Mouse (Mus musculus) large intestine, adult 2 months (tissue): ENCODE data around the gene Gnpat. TPM values are rescaled to one million over a fixed set of nuclear protein-coding genes. Genes with fewer than 3 reads are reported as not detected.
A peak's percentile ranks its signal among the peaks of the same experiment; 100 is the strongest.

Experiments used
- DNase-seq: peaks from one replicate; pipeline ENCODE4 v3.0.0-alpha.2; 2012; ENCODE audit warnings: low read depth, low spot score
- WGBS: fragments of 180-500 bp; shearing (Covaris S2); methylation state at CpG from one replicate; pipeline ENCODE4 v1.1.7; 2018; 5-methylcytosine and 5-hydroxymethylcytosine counted together
- polyA plus RNA-seq: library from polyadenylated mRNA; depleted of rRNA; stranded (reverse); fragments of >200 nt; gene quantifications from 2 replicates; pipeline ENCODE4 v1.2.3, GENCODE M21; 2012

Gene Gnpat
- polyA plus RNA-seq, 1 experiment, result 37.8 TPM

DNA sequence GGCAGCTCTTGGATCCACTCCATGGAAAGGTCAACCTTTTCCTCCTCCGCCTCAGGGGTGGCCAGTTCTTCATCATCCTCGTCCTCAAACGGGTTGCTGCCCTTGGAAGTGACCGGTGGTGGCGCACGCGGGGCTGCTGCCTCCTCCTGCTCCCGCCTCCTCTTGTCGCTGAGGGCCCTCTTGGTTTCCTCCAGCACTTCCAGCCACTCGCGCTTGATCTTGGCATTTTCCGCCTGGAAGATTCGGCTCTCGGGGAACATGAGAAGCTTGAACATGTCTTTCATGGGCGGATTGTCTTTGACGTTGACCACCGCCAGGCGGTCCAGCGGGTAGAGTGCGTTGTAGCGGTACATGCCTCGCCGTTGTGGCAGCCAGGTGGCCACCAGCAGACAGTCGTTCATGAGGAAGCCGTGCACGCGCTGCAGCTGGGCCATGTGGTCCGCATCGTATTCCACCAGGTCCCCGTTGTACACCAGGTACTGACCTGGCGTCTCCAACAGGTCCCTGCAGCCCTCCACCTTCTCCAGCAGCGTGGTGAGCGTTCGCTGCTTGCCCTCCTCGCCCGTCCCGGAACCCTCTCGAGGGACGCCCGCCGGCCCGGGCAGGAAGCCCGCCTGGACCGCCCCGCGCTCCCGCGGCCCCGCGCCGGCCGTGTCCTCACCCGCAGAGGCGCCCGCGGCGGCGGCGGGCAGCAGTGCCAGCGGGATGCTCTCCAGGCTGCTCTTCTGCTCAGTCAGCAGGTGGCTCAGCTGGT is 34.0 kb downstream of the Gnpat start:
- 1% methylated on average over 60 of the region's 60 CpGs for WGBS
- DNase-seq, result peak; percentile 59

DNA sequence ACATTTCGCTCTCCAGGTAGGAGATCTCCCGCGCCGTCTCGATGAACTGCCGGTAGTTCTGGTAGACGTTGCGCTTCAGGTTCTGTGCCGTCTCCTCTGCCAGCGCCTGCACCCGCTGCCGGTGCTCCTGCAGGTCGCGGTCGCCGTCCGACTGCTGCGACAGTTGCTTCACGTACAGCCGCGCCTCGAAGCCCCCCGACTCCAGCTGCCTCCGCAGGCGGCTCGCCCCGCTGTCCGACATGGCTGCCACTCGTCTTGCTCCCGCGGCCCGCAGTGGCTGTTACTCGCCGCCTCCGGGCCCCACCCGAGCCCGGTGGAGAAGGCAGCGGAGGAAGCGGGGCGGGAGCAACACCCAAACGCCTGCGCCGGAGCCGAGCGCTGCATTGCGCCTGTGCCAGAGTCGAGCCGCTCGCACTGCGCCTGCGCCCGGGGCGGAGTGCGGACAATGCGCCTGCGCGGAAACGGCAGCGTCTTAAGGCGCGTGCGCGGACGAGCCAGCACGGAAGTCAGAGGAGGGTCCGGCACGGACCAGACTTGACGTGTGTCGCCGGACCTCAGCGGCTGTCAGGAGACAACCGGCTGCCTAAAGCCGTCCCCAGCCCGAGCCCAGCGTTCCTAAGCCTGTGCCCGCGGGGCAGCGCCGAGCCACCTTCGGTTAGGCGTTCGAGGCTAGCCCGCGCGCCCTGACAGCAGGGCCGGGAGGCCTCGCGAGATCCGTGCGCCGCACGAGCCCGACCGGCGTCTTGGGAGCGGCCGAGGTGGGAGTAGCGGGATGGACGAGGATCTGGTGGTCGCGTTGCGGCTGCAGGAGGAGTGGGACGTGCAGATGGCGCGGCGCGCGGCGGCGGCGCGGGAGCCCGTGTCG is 34.8 kb downstream of the Gnpat start, which contains the start of the genes Exoc8 and Sprtn:
Gene Exoc8, minus strand, starts transcription at position 320 of the 865 bp plus-strand sequence.
Gene Sprtn, plus strand, starts transcription at position 501 of the 865 bp plus-strand sequence.
- WGBS, result under 1% methylated on average over 114 of the region's 114 CpGs
- peak; percentile 69 for DNase-seq

DNA sequence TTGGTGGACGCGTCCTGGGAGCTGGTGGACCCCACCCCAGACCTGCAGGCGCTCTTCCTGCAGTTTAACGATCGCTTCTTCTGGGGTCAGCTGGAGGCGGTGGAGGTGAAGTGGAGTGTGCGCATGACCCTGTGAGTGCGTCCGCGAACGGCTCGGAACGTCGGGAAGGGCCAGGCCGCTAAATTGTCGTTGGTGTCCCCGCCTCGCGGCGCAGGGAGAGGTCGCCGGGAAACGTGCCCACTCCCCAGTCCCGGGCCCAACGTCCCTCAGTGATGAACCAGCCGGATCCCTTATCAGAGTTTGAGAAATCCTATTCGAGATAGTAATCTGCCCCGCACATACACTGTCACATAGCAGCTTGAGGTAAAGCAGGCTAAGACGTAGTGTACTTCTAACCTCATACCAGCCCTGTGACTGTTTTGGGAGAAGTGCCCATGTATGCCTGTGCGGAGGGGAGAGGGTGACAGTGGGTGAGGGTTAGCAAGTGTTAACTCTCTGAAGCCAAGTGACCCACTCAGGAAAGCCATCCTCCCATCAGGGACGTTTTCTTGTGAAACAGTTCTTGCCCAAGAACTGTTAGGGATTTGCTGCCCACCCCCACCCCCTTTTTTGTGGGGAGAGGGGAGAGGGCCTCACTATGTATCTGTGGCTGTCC is 35.5 kb downstream of the Gnpat start:
- no peak for DNase-seq
- WGBS, result 3% methylated on average over 31 of the region's 31 CpGs

DNA sequence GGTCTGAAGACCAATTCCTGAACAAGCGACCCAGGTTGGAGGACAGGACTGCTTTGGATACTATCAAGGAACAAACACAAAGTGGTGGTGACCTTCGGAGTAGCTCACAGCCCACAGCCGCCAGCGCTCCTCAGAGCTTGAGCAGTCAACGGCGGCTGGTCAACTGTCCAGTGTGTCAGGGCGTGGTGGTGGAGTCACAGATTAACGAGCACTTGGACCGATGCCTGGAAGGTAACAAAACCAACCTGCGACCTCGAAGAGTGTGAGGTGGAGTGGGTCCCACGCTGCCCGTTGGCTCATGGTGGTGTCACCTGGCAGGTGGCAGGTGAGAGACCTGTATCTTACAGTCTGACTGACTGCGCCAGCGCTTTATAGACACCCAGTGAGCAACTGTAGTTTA is 40.4 kb downstream of the Gnpat start:
- DNase-seq, result no peak
- WGBS, result 64% methylated on average over 15 of the region's 15 CpGs

DNA sequence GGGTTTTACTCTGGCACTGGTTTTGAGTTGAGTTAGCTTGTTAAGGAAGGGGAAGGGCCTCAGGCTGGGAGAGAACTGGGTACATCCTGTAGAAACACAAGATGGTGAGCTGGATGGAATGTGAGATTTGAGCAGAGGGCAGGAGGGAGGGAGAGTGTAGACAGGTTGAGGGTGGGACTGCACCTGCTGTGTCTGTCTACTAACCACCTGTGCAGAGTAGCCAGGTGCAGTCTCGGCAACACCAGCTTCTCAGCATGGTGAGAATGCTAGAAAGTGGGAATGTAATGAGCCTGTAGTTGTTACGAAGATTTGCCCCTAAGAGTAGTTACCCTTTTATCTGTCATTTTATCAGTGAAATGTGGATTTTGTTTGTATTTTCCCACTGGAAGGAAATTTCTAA is 42.6 kb downstream of the Gnpat start:
- WGBS, result 60% methylated on average over 2 of the region's 2 CpGs
- DNase-seq, result no peak

DNA sequence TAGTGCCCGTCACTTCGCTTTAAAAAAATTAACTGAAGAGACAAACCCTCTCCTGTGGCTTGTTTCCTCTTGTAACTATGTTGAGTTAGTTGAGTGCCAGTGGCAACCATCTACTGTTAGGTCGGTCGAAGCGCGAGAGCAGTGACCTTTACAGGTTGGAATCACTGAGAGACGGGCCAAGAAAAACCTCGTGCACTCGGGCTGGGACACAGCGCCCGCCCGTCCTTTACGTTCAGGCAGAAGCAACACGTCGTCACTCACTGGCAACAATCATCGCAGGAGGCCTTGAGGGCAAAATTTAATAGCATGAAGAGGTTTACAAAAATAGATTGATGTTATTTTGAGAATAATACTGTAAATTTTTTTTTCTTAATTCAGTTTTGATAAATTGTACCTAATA is 47.1 kb downstream of the Gnpat start:
- WGBS, result 90% methylated on average over 16 of the region's 16 CpGs
- no peak for DNase-seq

DNA sequence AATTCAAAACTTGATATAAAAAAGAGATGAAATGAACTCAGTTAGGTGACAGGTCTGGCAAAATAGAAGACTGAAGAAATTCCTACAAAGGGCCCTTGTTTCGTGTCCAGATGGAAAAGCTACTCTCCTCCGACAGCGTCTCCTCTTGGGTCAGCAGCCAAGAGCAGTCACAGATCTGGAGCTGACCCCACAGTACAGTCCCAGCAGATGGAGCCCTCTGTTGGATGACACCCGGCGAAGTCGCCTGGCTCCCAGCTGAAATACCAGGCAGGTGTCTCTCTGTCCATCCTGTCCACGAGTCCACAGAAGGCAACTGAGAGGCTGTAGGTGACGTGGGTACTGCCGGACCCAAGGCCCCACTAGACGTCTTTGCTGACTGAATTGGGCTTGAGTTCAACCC is 47.5 kb downstream of the Gnpat start:
- WGBS, result 75% methylated on average over 10 of the region's 10 CpGs

DNA sequence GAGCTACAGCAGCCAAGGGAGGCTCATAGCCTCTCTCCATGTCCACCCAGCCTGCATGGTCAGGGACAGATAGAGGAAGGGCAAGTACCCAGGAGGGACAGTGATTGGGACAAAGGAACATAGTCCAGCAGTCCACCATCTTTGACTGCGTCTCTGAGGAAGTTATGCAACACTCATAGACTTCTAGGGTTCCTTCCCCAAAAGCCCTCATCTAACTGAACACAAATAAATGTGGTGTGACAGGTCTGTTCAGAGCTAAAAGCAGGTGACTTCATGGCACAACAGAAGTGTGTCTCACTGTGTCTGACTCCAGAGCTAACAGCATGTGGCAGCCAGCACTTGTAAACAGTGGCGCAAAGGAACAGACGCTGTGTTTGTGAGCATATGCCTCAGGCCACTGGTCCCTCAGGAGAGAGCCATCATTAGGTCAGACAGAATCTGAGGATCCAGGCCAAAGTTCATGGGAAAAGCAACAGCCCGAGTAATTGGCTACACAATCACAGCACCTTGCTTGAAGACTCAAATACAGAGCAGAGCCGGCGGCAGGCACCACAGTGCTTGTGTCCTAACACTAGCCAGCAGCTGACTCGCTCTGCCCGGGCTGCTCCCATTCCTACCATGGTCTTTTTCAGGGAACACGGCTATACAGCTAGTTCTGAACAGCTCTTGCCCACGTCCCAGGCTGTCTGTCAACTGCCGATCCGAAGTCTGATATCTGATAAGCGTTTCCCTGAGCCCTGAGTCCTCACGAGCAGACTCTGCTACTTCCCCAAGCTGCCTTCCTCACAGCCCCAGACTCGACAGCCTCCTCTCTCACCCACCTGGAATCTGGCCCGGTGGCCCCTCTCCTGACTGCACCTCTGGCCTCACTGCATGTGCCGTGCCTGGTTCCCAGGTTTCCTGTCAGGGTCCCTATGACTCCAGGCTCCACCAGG is 49.4 kb downstream of the Gnpat start:
- no peak for DNase-seq
- 77% methylated on average over 17 of the region's 17 CpGs for WGBS

More for the DNA sequence above, 47.5 kb downstream of the Gnpat start:
- DNase-seq, result no peak

DNA sequence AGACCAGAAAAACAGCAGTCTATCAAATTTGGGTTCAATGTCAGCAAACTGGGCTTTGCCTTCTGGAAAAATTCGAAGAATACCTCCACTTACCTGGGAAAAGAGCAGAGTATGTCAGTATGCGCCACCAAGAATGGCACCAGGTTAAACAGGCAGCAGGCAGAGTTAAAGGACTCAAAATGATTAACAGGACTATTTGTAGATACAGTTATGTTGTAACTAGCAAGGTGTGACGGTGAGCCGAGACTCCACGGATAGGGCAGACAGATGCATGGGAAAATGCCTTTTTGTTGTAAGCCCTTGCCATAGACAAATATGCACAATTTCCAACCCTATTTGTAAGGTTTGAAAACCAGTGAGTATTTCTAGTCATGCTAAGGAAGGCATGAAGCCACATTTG is 51.2 kb downstream of the Gnpat start:
- DNase-seq, result no peak
- WGBS, result over 99% methylated on average over 5 of the region's 5 CpGs

DNA sequence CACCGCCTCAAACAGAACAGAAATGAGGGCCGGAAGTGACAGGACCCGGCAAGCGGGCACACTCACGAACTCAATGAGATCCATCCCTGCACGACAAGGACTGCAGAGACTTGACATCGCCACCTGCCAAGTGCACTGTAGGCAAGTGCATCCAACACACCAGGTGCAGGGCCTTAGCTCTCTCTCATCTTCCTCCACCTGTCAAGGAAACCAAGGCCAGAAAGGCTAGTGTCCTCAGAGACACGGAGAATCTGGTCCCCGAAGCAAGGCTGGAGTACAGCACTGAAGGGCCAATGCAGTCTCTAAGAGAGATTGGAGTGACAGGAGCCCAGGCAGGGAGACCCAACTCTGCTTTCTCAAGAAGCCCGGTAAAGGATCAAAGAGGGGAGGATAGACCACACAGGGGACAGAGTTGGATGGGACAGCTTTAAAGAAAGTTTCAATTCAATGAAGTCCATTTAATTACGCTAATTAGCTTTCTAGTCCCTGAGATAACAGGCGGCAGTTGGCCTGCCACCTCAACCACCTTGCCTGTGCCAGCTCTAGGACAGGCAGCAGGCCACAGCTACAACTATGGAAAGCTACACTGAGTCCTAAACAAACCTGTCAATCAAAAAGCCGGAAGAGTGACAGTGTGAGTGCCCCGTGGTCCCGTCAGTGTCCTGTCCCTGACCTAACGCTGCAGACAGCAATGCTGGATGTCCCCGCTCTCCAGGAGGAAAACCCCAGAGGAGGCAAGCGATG is 55.1 kb downstream of the Gnpat start:
- DNase-seq, result no peak
- WGBS, result 82% methylated on average over 18 of the region's 18 CpGs

DNA sequence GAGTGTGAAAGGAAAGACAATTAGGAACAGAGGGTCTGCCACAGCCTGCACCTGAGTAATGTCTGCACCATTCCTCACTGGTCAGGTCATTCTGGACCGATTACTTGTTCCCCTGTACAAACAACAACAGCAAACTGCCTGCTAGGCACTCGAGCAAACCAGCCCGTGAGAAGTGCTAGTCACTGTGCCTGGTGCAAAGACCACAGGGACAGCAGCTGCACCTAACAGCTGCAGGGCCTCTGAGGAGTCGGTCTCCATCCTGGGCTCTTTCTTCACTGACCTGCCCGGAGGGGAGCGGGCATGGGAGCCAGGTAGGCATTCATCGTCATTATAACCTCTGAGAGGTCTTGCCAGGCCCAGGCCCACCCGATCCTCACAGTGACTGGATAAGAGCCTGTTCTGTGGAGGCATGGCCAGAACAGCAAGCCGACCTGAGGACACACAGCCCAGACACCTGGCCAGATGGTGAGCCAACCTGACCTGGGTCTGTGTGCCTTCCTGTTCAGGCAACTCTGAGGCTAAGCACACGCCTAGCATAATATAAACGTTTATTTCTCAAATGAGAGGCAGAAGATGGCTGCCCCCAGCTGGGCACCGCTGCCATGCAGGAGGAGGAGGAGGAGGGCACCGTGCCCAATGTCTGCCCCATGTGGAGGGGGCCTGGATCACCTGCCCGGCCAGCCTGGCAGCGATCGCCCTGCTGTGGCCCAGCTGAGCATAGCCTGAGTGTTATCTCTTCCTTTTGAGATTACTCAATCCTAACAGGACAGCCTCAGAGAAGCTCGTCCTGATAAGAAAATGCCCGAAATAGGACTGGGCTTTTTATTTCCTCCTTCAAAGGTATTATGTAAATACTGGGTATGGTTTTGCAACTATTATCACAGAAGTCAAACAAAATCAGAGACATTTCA is 58.8 kb downstream of the Gnpat start:
- DNase-seq, result no peak
- WGBS, result 21% methylated on average over 18 of the region's 18 CpGs

DNA sequence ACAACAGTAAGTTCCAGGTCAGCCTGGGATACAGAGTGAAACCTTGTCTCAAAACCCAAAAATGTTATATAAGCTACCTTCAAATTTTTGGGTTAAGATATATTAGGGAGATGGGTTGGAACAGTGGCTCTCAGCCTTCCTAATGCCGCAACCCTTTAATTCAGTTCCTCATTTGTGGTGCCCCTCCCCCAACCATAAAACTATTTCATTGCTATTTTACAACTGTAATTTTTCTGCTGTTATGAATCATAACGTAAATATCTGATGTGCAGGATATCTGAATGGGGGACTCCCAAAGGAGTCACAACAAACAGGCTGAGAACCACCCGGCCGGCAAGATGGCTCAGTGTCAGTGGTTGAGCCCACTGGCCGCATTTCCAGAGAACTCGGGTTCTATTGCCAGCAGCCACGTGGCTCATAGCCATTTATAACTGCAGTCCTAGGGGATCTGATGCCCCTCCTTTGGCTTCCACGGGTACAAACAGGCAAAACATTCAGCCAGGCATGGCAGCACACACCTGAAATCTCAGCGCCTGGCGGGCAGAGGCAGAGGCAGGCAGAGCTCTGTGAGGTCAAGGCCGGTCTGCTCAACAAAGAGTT is 59.8 kb downstream of the Gnpat start:
- no peak for DNase-seq
- WGBS, result 14% methylated on average over 11 of the region's 11 CpGs

DNA sequence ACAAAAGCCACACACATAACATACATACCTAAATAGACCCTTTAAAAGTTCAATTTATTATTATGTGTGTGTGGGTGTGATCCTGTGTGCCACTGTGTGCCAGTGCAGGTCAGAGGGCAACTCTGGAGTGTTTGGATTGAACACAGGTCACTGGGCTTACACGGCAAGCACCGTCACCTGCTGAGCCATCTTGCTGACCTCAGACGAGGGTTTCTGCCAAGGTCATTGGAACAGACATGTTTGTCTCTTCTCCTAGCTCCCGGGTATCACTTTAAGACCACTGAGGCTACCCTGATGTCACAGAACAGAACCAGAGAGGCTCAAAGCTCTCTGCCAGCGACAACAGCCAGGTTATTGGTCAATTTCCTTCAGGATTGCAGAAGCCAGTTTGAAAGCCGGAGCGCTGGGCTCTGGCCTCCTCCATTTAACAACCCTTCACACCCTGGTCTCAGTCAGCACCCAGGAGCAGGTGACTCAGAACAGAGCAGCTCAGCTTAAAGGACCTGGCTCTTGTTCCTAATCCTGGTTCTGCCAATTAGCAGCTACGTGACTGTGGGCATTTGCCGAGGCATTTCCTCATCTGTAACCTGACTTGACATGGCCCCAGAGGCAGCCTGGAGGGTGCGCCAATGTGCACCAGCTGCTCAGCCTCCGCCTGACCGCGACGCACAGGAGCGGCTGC is 61.3 kb downstream of the Gnpat start:
- no peak for DNase-seq
- WGBS, result 70% methylated on average over 15 of the region's 15 CpGs

DNA sequence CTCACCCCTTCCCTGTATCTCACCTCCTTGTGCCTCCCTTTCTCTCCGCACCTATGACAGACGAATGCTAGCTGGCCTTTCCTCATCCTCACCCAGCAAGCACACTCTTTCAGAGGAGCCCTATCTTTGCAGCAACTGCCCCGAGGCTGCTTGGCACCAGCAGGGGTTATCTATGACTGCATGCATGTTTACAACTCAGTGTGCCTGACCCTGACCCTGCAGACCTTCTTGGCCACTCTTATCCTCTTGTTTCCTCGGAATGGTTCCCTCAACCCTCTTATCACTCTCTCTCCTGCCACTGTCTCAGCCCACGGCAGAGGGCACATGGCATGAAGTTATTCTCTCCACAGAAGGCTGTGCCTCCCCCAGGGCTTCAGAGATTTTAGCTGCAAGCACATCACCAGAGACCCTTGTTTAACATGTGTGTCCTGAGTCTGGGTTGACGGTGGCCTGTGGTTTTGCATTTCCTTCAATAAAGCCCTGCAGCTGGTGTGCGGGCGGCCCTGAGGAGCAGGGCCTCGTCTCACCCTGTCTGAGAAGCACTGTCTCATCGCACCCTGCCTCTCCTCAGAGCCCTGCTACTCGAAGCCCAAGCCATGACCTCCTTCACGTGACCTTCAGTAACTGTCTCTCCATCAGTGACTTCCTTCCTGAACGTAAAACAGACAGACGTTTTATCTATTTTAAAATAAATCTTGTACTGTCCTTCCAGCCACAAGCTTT is 62.9 kb downstream of the Gnpat start:
- no peak for DNase-seq
- WGBS, result 72% methylated on average over 14 of the region's 14 CpGs

DNA sequence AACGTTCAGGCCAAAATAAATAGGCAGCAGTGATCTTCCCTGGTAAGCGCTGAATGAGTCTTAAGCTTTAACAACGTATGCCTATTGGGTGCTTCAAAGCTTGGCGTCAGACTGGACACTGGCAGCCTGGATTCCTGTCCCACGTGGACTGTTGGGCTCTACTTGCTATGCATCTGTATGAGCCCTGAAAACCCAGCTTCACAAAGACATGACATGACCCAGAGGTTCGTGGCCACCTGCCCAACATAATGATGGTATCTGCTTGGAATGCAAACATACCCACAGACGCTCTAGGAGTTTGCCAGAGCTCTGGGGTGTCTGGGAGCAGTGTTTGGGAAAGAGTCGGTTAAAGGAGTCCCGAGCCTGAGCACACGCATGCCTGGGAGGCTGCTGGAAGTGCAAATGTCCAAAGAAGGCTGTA is 63.5 kb downstream of the Gnpat start:
- no peak for DNase-seq
- WGBS, result 49% methylated on average over 10 of the region's 10 CpGs

DNA sequence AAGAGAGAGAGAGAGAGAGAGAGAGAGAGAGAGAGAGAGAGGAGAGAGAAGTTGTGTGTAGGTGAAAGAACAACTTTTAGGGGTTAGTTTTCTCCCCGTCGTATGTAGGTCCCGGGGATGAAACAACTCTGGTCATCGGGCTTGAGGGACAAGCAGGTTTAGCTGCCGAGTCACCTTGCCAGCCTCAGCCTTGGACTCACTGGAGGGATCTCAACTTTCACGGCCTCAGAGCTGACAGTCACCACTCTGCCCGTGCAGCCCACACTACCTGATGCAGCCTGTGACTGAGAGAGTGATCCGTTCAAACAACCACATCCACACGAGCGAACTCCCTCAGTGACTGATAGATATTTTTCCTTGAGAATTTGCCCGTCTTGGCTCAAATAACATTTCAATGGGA is 66.2 kb downstream of the Gnpat start:
- DNase-seq, result no peak
- 82% methylated on average over 11 of the region's 11 CpGs for WGBS
